Mouse (Mus musculus) liver, embryonic 13.5 days (tissue): ENCODE measurements around the gene Hipk1. TPM values are rescaled to one million over a fixed set of nuclear protein-coding genes. Genes with fewer than 3 reads are reported as not detected.

Experiments used
- ATAC-seq: fragments of 200-750 bp; cut with Nextera tagmentation; 2 replicates; pipeline ENCODE4 v1.8.0; 2017; ENCODE audit warnings: low read depth, mild to moderate bottlenecking, moderate number of reproducible peaks, moderate library complexity
- DNase-seq: peaks from one replicate; pipeline ENCODE4 v3.0.0; 2022
- H3K27ac ChIP-seq: fragments of 300-500 bp; sonication (generic); 2 replicates; pipeline ENCODE4 v1.5.1; 2015; ENCODE audit warnings: moderate library complexity, mild to moderate bottlenecking, inconsistent platforms
- H3K27me3 ChIP-seq: fragments of 300-500 bp; sonication (generic); 2 replicates; pipeline ENCODE4 v1.6.1; 2015; ENCODE audit warnings: mild to moderate bottlenecking, inconsistent platforms
- H3K36me3 ChIP-seq: fragments of 300-500 bp; sonication (generic); 2 replicates; pipeline ENCODE4 v1.6.1; 2015; ENCODE audit warnings: mild to moderate bottlenecking, inconsistent platforms
- H3K4me1 ChIP-seq: fragments of 300-500 bp; sonication (generic); replicated peaks from 2 replicates; pipeline ENCODE4 v1.6.1; 2015; ENCODE audit warnings: inconsistent platforms
- H3K4me2 ChIP-seq: fragments of 300-500 bp; sonication (generic); 2 replicates; pipeline ENCODE4 v1.6.1; 2015; ENCODE audit warnings: inconsistent platforms, mild to moderate bottlenecking, moderate library complexity
- H3K4me3 ChIP-seq: fragments of 300-500 bp; sonication (generic); replicated peaks from 2 replicates; pipeline ENCODE4 v1.5.1; 2015; ENCODE audit warnings: mild to moderate bottlenecking, inconsistent platforms
- H3K9ac ChIP-seq: fragments of 300-500 bp; sonication (generic); 2 replicates; pipeline ENCODE4 v1.6.1; 2015; ENCODE audit warnings: mild to moderate bottlenecking, inconsistent platforms
- H3K9me3 ChIP-seq: fragments of 300-500 bp; sonication (generic); replicated peaks from 2 replicates; pipeline ENCODE4 v1.6.1; 2016; ENCODE audit warnings: inconsistent platforms
- WGBS: fragments of 180-500 bp; shearing (Covaris S2); methylation state at CpG from one replicate; pipeline ENCODE4 v1.1.7; 2015; ENCODE audit not compliant: insufficient replicate concordance; 5-methylcytosine and 5-hydroxymethylcytosine counted together
- polyA plus RNA-seq: library from polyadenylated mRNA; unstranded; fragments of >200 nt; fragmentation: Nextera tagmentation; extraction: Ambion mirVana; gene quantifications from 2 replicates; pipeline ENCODE4 v1.2.1, GENCODE M21; 2015

Gene Hipk1
- polyA plus RNA-seq, 1 experiment from 2014 or later, result 12.8 TPM

GRCm38 (mm10) chr3:103829036-103829435, 37.7 kb upstream of the Hipk1 start:
- no peaks in the 10 kb centered on the region for H3K9me3 ChIP-seq
- no peak for ATAC-seq

GRCm38 (mm10) chr3:103827548-103827947, 36.2 kb upstream of the Hipk1 start:
- Histone ChIP-seq H3K4me3 (no peak overlapping the region), H3K9ac (no peak overlapping the region), H3K4me2 (no peak overlapping the region), H3K27me3 (no peaks in the 10 kb centered on the region), H3K27ac (no peak overlapping the region), H3K36me3 (peaks cover 15% of the 10 kb centered on the region), H3K4me1 (peaks cover 17% of the 10 kb centered on the region), H3K9me3 (no peaks in the 10 kb centered on the region)
- DNase-seq, result no peak
- no peak for ATAC-seq

More at GRCm38 (mm10) chr3:103829036-103829435, 37.7 kb upstream of the Hipk1 start:
- Histone ChIP-seq H3K4me1 (peaks cover 25% of the 10 kb centered on the region), H3K27me3 (no peaks in the 10 kb centered on the region), H3K9ac (no peak overlapping the region), H3K4me3 (no peak overlapping the region), H3K27ac (no peak overlapping the region), H3K36me3 (peaks cover 4% of the 10 kb centered on the region), H3K4me2 (no peak overlapping the region)
- 77% methylated on average over 3 of the region's 3 CpGs for WGBS
- no peak for DNase-seq

GRCm38 (mm10) chr3:103810967-103811366, 19.6 kb upstream of the Hipk1 start:
- peak overlapping the region; percentile 97 for H3K27ac ChIP-seq
- H3K9ac ChIP-seq, result peak overlapping the region; percentile 94
- 67% methylated on average over 6 of the region's 6 CpGs for WGBS
- H3K27me3 ChIP-seq, result no peaks in the 10 kb centered on the region
- no peak for ATAC-seq
- DNase-seq, result no peak
- H3K4me3 ChIP-seq, result peak overlapping the region; percentile 85
- peaks cover 41% of the 10 kb centered on the region for H3K4me1 ChIP-seq
- H3K4me2 ChIP-seq, result peak overlapping the region; percentile 73
- H3K9me3 ChIP-seq, result no peaks in the 10 kb centered on the region
- H3K36me3 ChIP-seq, result peaks cover 46% of the 10 kb centered on the region

- WGBS, result 2% methylated on average over 14 of the region's 14 CpGs
- Histone ChIP-seq H3K4me1 (peaks cover 50% of the 10 kb centered on the region), H3K36me3 (peaks cover 45% of the 10 kb centered on the region)
Observed at GRCm38 (mm10) chr3:103809799-103810150, 18.4 kb upstream of the Hipk1 start.

GRCm38 (mm10) chr3:103808891-103809798, 17.8 kb upstream of the Hipk1 start, which contains the start of the genes Dclre1b, Ap4b1 and Gm43064:
TSS of gene Dclre1b (minus strand) at chr3:103809444.
TSS of gene Ap4b1 (plus strand) at chr3:103809520.
TSS of gene Gm43064 (plus strand) at chr3:103809573.
- Histone ChIP-seq H3K9ac (peak within 1 kb of the TSS; percentile 94), H3K4me3 (peak within 1 kb of the TSS; percentile 85), H3K27me3 (no peaks in the 10 kb centered on the region), H3K27ac (peak within 1 kb of the TSS; percentile 97), H3K4me1 (peaks cover 56% of the 10 kb centered on the region), H3K36me3 (peaks cover 47% of the 10 kb centered on the region), H3K4me2 (peak within 1 kb of the TSS; percentile 73), H3K9me3 (no peaks in the 10 kb centered on the region)
- ATAC-seq, result peak; percentile 91
- under 1% methylated on average over 62 of the region's 70 CpGs for WGBS
- peak; percentile 84 for DNase-seq

More at GRCm38 (mm10) chr3:103809799-103810150, 18.4 kb upstream of the Hipk1 start:
- Histone ChIP-seq H3K4me2 (peak overlapping the region; percentile 73), H3K9me3 (no peaks in the 10 kb centered on the region), H3K9ac (peak overlapping the region; percentile 94), H3K27me3 (no peaks in the 10 kb centered on the region), H3K27ac (peak overlapping the region; percentile 97), H3K4me3 (peak overlapping the region; percentile 85)
- ATAC-seq, result peak; percentile 63
- DNase-seq, result no peak

GRCm38 (mm10) chr3:103805671-103806070, 14.3 kb upstream of the Hipk1 start:
- ATAC-seq (no peak), DNase-seq (no peak)
- Histone ChIP-seq H3K9me3 (no peaks in the 10 kb centered on the region), H3K27me3 (no peaks in the 10 kb centered on the region), H3K4me3 (no peak overlapping the region), H3K27ac (peak overlapping the region; percentile 96), H3K4me1 (peaks cover 73% of the 10 kb centered on the region), H3K9ac (0 out of 2 replicates have a peak overlapping the region, but pooled peaks have one; percentile 16), H3K4me2 (no peak overlapping the region), H3K36me3 (peaks cover 56% of the 10 kb centered on the region)
- 85% methylated on average over 1 of the region's 1 CpGs for WGBS

- DNase-seq, result no peak
- Histone ChIP-seq H3K27ac (peak overlapping the region; percentile 96), H3K4me1 (peaks cover 88% of the 10 kb centered on the region), H3K27me3 (no peaks in the 10 kb centered on the region), H3K4me2 (no peak overlapping the region), H3K4me3 (no peak overlapping the region), H3K9ac (peak overlapping the region; percentile 24; the same call in 1 of the 2 replicates), H3K36me3 (peaks cover 56% of the 10 kb centered on the region), H3K9me3 (no peaks in the 10 kb centered on the region)
- ATAC-seq, result no peak
- WGBS, result 45% methylated on average over 8 of the region's 8 CpGs
Observed at GRCm38 (mm10) chr3:103802861-103803260, 11.5 kb upstream of the Hipk1 start.

- WGBS, result 16% methylated on average over 10 of the region's 10 CpGs
- Histone ChIP-seq H3K4me3 (no peak overlapping the region), H3K27me3 (no peaks in the 10 kb centered on the region), H3K9ac (peak overlapping the region; percentile 55), H3K4me2 (peak overlapping the region; percentile 25), H3K27ac (peak overlapping the region; percentile 96), H3K9me3 (no peaks in the 10 kb centered on the region), H3K4me1 (peaks cover 84% of the 10 kb centered on the region), H3K36me3 (peaks cover 47% of the 10 kb centered on the region)
- peak; percentile 73 for ATAC-seq
- no peak for DNase-seq
Observed at GRCm38 (mm10) chr3:103801631-103802531, 10.5 kb upstream of the Hipk1 start.

GRCm38 (mm10) chr3:103799507-103799906, 8.1 kb upstream of the Hipk1 start:
- Histone ChIP-seq H3K9me3 (no peaks in the 10 kb centered on the region), H3K27ac (peak overlapping the region; percentile 96), H3K27me3 (no peaks in the 10 kb centered on the region), H3K36me3 (peaks cover 29% of the 10 kb centered on the region), H3K4me2 (peak overlapping the region; percentile 31; the same call in 1 of the 2 replicates), H3K4me1 (peaks cover 85% of the 10 kb centered on the region), H3K4me3 (no peak overlapping the region), H3K9ac (no peak overlapping the region)
- 15% methylated on average over 2 of the region's 2 CpGs for WGBS
- ATAC-seq, result peak; percentile 90
- DNase-seq, result peak; percentile 86

- Histone ChIP-seq H3K27ac (peak overlapping the region; percentile 49), H3K4me3 (no peak overlapping the region), H3K36me3 (no peaks in the 10 kb centered on the region), H3K4me1 (peaks cover 85% of the 10 kb centered on the region), H3K4me2 (no peak overlapping the region), H3K27me3 (no peaks in the 10 kb centered on the region), H3K9me3 (no peaks in the 10 kb centered on the region), H3K9ac (0 out of 2 replicates have a peak overlapping the region, but pooled peaks have one; percentile 6)
- 45% methylated on average over 2 of the region's 2 CpGs for WGBS
- DNase-seq, result no peak
- ATAC-seq, result no peak
Observed at GRCm38 (mm10) chr3:103796389-103796788, 5.0 kb upstream of the Hipk1 start.

- Histone ChIP-seq H3K9me3 (no peaks in the 10 kb centered on the region), H3K4me2 (peak overlapping the region; percentile 76), H3K4me1 (peaks cover 72% of the 10 kb centered on the region), H3K9ac (peak overlapping the region; percentile 100), H3K27me3 (no peaks in the 10 kb centered on the region), H3K4me3 (no peak overlapping the region), H3K36me3 (0 out of 2 replicates have a peak, but pooled peaks cover 2% of the 10 kb centered on the region), H3K27ac (peak overlapping the region; percentile 96)
- ATAC-seq (no peak), DNase-seq (no peak)
- 74% methylated on average over 1 of the region's 1 CpGs for WGBS
Observed at GRCm38 (mm10) chr3:103792566-103792965, 1.2 kb upstream of the Hipk1 start.
